Mouse (Mus musculus) right cerebral cortex, postnatal 10 days (tissue): ENCODE results near the gene Fhad1.

Experiments
- DNase-seq, 2 experiments: peaks; one replicate each; pipeline ENCODE4 v3.0.0; 2021; ENCODE audit warnings: low spot score in 2 of 2

Fhad1 gene

DNA sequence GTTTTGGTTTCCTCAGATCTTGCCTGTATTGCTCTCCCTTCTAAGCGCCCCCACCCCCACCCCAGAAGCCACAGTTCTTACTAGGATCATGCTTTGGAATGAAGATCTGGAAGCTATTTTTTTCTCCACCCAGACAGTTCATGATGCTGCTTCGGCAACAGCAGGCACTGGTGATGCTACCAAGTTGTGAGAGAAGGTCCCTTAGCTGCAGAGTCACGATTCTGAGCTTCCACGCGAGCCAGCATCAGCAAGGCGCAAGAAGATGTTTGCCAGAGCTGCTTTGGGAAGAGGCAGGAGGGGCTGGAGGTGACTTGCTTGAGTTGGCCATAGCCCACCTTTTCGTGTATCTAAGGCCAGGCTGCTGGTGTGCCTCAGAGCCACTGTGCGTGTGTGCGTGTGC is 129.4 kb downstream of the Fhad1 start:
- DNase-seq: peak; percentile 52 to 70

DNA sequence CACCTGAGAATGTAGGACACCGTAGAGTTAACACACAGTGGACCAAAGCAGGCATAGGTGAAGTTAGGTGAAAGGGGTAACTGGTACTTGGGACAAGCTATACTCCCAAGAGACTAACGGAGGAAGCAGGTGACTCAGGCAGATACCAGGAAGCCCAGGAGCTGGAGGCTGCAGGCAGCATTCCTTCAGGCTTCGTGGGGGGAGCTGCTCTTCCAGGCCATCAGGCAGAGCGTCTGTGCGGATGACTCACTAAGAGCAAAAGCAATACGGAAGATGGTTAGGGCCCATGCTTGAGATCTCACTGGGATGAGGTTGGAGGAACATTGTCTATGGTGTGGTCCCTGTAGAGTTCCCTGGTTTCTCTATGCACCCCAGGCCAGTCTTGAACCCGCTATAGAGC is 132.0 kb downstream of the Fhad1 start:
- no peak for DNase-seq

DNA sequence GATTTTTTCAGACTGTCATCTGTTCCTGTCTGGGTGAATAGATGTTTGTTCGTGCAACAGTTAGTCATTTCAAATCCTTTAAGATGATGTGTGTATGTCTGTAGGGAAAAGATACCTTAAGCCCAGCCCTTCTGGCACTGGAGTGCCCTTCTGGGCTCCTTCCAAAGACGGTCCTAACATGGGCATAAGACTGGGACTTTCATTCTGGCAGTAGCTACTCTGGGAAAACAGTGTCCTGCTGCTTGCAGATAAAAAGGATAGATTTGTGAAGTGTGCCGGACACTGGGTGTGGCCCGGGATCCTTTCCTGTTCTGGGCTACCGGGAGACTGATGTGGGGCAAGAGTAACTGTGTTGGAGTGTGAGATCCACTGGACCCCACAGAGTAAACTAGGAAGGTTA is 132.9 kb downstream of the Fhad1 start:
- no peak for DNase-seq

DNA sequence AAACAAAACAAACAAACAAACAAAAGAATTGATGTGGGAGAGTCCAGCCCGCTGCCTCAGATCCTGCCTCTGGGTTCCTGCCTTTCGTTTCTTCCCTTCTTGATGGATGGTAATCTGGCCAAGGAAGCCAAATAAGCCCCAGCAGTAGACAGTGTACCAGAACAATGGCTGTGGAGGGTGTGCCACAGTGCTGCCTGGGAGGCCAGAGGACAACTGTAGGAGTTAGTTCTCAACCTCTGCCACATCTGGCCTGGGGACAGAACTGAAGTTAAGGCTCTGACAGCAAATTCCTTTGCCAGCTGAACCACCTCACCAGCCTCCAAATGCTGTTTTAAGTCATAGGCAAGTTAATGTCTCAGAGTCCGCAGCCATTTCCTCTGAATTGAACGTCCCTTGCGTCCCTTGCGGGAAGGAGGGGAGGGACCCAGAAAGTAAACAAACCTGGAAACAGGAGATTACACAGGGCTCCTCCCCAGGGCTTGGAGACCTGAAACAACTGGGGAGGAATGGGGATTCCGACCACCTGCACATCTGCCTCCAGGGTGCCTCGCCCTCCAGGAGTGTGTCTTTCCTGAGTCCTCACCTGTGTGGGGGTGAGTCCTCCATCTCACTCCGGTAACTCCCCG is 133.5 kb downstream of the Fhad1 start:
- no peak for DNase-seq

DNA sequence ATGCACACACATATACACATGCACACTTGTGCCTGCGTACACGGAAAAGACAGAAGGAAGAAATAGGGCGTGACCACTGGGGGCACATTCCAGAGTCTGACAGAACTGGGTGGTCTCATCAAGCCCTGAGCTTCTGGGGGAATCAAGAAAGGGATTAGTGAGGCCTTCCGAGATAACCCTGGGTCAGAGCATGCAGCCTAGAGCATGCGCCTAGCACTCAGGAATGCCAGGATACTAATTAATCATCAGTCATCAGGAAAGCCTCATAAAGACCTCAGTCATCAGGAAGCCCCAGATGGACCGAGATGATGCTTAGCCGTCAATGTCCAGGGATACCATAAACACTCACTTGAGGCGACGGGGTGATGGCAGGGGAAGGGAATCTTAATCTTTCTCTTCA is 135.0 kb downstream of the Fhad1 start:
- no peak for DNase-seq

DNA sequence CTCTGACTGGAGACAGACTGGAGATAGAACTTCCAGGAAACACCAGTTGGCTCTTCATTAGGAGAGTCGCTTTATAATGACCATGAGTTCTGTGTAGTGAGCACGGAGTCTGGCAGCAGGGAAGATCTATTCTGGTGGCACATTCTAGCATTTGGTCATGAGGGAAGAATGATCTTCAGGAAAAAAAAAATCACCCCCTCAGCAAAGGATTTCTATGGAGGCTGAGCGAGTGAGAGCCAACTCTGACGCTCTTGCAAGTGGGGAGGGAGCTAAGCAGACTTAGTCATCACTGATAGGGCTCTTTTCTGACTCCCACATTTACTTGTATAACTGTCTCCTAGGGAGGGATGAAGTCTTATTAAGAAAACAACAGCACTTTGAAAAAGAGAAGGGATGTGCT is 135.8 kb downstream of the Fhad1 start:
- peak in 1 of 2 experiments; percentile 39 for DNase-seq

DNA sequence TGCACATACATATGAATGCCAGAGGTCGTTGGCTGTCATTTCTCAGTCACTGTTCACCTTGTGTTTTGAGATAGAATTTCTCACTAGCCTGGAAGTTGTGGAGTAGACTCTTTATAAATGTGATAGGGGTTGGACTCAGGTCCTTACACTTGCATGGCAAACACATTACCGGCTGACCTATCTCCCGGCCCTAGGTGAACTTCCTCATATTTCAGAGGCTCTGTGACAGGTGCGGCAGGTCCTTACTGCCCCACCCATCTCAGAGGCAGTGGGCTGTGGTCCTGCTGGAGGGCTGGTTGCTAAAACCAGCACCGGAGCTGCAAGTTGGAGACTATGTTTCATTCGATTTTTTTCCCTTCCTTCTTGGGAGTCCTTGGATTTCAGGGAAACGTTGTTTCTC is 136.3 kb downstream of the Fhad1 start:
- no peak for DNase-seq

DNA sequence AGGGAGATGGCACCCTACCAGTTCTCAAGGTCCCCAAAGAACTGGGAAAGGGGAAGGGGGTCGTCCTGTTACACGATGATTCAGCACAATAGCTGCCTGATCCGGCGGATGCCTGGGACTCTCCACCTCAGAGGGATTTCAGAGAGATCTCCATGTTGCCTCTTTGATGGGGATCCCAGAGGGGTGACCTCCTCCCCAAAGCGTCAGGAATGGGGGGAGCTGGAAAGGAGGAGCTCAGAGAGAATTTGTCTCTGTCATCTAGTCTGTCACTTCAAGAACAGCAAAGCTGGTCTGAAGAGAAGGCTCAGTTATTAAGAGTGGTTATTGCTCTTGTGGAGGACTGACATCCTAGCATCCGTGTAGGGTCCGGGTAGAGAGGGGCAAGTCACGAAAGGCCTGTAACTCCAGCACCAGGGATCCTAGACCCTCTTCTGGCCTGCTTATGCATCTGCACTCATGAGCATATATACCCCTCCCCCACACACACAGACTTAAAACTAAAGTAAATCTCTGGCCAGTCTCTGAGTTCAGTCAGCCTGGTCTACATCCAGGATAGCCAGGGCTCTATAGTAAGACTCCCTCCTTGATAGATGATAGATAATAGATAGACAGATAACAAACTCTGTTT is 139.3 kb downstream of the Fhad1 start:
- no peak for DNase-seq

DNA sequence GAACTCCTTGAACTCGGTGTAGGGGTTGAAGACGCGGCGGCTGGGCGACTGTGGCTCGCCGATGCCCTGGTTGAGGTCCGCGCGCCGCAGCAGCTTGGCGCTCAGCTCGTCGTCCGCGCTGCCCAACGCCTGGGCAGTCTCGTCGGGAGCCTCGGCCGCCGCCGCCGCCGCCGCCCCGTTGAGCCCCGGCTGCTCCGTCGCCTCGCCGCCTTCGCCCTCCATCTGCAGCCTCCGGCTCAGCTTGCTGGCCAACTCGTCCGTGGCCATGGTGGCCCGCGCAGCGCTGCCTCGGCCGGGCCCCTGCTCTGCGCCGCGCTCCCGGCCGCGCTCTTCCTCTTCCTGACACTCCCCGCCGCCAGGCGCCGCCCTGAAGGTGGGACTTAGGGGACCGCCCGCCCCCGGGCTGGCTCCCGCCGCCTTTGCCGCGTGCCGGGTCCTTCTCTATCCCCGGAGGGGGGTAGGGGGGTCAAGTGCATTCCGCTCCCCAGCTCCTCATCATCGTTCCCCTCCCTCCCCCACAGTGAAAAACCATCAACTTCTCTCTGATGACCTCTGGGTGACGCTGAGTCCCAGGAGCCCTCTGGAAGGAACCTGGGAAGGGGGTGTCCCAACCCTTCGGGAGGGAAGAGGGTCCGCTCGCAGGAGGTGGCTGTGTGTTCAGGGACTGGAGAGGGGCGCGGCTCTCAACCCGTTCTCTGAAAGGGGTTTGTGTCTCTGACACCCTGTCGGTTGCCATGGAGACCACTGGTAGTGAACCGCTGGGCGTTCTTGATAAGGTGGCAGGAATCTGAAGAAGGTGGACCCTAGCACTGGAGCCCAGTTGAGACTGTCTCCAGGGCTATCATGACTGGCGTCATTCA is 140.1 kb downstream of the Fhad1 start, which contains the start of gene Efhd2:
Gene Efhd2 (minus strand): TSS at position 320 of the 860 bp plus-strand sequence.
- DNase-seq: peak; percentile 86 to 88

DNA sequence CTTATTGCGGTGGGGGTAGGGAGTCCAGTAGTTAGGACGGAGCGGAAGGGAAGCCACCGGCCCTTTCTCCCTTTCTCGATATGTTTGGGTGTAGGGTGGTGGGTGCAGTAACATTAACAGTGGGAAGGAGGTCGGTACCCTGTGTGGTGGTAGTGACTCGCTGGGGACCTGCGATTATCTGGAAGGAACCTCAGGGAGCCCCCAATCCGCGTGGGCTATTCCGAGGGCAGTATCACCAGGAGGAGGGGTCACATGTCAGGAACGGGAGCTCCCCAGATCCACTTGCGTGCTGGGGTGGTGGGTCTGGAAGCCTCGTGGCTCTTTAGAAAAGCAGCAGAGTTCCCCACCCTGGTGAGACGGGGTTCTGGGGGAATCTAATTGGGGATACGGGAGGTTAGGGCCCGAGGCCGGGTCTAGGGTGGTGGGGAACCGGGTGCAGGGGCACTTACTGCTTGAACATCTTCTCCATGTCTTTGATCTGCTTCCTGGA is 140.7 kb downstream of the Fhad1 start:
- DNase-seq: no peak

DNA sequence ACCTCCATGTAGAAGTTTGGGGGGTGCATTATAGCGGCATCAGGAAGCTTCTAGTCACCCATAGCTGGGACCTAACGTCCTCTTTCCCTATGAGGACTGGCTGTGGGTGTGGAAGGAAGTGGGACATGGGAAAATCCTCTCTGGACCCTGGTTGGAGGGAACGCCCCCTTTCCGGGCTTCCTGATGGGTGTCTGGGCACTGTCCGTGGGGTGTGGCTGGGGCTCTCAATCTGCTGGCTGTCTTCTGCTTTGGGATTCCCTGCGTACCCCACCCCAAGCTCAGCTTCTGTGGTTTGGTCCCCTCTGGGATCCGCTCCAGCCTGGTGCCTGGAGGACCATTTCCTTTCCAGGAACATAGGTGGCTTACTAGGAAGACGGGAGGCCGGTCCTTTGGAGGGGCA is 141.9 kb downstream of the Fhad1 start:
- peak in 1 of 2 experiments; percentile 35 for DNase-seq

DNA sequence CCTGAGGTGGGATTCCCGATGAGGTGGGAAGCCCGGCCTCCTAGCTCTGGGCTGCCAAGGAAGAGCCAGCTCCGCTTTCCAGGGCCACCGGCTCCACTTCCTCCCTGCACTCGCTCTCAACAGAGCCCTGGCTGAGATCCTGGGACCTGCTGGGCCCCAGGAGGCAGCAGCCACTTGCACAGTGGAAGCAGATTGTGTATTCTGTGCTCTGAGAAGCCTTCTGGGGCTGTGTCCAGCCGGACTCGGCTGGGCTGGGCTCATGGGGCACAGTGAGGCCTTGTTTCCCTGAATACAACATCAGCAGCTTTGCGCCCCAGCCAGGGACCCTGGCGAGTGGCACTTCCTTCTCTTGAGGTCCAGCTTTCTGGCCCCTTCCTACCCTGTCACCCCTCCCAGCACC is 143.0 kb downstream of the Fhad1 start:
- DNase-seq: peak; percentile 87 to 89

DNA sequence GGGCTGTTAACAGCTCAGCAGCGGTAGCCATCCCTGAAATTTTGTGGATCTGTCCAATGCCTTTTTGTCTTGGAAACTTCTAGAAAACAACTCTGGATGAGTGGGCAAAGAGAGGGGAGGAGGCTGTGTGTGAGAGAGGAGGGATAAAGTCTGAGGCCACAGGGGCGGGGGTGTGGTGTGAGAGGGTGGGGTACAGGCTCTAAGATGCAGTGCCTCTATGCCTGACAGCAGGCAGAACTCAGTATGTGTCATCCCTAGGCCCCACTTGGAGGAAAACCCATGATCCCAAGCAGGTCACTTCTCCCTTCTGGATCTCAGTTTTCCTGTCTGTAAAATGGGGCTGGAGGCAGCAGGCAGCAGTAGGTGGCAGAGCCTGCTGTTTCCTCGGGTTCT is 143.6 kb downstream of the Fhad1 start:
- DNase-seq: peak in 1 of 2 experiments; percentile 16

DNA sequence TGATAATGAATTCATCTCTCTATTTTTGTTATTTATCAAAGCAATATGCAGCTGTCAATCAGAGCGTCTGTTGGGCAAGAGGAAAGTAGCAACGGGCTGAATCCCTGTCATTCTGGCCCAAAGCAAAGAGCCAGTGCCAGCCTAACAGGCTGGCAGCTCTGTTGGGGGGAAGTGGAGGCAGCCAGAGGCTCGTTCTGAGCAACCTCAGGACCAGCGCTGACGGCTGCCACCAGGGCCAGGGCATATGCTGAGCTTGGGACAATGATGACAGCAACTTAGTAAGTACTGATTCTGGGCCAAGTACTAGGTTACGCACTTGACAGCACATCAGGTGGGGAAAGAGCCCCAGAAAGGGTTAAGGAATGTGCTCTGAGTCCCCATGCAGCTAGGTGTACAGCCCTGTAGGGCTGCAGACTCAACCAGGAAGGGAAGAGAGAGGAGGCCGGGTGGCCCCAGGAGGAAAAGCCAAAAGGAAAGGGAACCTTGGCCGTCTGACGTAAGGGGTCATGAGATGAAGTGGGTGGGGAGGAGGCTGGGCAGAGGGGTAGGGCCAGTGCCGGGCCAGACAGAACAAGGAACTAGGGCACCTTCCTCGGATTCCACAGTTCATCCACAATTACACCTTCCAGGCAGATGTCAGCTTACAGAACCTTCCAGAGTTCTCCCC is 144.1 kb downstream of the Fhad1 start:
- DNase-seq: peak; percentile 35 to 42

DNA sequence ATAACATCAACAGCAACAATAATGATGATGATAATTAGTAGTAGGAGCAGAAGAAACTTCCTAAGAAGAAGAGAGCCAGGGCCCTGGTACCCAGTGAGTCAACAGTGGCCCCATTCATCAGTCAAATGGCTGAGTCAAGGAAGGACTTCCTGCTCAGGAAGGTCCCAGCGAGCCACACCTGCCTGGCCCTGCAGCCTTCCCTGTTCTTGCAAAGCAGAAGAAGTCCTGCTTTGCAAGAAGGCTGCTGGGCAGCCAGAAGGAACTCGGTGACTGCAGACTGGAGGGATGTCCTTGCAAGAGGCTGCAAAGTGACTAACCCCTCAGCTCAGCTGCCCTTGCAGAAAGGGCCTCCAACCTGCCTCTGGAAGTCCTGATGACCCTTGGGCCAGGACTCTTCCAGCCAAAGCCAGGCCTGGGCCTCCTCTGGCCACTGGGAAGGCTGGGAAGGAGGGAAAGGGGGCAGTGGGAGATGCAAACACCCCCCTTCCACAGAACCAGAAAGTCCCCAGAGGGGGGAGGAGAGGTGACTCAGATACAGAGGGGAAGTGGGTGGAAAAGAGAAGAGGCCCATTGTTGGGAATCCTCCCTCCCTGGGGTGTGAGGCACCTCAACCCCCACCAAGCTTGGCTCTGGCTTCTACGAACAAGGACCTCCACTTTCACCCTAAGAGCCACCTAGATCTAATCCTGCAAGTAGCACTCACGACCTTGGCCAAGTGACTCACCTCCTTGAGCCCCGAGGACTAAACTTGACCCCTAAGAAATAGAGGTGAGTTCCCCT is 145.3 kb downstream of the Fhad1 start:
- DNase-seq: no peak

DNA sequence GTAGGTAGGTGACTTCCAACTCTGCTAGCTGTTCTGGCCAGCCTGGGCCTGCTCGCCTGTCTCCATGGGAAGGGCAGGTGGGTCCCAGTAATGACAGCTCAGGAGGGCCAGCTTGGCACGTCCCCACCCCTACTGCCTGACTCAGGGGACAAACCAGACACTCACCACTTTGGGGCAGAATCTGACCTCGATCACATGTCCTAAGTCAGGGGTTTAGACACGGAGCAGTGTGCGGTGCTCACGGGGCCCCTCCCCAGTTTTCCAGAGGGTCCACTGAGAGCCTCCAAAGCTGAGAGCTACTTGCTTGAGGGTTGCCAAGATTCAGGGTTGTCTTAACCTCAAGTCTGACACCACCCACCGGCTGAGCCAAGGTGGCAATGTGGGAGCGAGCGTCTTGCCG is 146.8 kb downstream of the Fhad1 start:
- no peak for DNase-seq

DNA sequence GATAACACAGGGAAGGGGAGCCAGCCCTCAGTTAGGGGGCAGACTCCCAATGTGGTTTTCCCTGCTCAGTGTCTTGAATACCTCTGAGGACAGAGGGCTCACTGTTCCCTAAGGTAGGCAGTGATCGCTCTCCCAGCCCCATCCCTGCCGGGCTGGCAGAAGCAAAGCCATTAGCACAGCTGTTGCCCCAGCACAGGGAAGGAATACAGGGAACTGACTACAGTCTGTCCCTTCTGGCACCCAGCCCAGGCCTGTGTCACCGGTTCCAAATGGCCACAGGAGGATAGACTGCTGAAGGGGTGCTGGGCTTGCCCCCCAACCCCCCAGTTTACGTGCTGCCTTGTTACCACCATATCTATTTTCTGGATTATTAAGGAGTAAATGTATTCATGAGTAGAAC is 147.4 kb downstream of the Fhad1 start:
- DNase-seq: peak; percentile 86 to 88

DNA sequence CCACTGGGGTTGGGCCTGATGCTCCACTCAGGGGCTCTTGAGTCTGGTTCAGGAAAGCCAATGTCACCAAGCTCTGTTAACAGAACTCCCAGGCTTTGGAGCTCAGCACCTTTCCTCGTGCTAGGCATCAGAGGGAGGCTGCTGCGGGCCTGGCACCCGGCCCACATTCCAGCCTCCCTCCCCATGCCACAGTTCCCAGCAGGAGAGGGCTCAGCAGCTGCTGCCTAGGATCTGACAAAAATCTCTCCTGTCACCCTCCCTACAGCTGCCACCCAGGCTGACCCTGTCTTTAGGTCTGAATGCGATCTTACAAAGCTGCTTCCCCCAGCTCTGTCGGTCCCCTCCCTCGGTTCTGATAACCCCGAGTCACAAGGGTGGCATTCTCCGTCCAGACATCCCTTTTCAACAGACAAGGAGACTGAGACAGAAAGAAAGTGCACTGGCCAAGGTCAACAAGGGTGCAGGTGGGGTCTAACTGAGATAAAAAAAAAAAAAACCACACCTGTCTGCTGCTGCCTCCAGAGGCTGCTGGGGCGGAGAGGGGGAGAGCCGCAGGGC is 147.9 kb downstream of the Fhad1 start:
- DNase-seq: peak in 1 of 2 experiments; percentile 62

DNA sequence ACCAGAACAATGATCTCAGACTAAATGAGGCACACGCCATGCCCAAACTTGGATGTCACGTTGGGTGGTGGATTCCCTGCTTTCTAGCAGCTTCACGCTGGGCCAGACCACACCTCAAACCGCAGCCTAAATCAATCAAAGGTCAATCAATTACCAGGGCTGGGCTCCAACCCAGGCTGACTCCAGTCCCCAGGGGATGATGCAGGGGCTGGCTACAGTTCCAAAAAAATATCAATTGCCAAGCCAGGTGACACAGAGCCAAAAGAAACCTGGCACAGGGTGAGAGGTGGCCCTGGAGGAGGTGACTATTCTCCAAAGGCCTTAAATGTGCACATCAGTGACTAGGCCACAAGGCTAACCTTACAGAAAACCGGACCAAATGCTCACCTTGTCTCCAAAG is 149.3 kb downstream of the Fhad1 start:
- peak in 1 of 2 experiments; percentile 25 for DNase-seq

DNA sequence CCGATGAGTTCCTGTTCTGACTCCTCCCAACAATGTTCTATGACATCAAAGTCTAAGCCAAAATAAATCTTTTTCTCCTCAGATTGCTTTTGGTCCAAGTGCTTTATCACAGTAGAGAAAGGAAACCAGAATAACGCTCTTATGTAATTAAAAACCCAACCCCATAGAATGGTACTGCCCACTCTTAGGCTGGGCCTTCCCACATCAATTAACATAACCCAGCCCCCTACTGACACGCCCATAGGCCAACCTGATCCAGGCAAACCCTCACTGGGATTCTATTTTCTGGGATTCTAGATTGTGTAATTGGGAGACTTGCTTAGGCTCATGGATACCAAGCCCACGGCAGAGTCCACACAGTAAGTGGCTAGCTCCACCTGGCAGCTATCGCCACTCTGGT is 149.9 kb downstream of the Fhad1 start:
- DNase-seq: no peak

DNA sequence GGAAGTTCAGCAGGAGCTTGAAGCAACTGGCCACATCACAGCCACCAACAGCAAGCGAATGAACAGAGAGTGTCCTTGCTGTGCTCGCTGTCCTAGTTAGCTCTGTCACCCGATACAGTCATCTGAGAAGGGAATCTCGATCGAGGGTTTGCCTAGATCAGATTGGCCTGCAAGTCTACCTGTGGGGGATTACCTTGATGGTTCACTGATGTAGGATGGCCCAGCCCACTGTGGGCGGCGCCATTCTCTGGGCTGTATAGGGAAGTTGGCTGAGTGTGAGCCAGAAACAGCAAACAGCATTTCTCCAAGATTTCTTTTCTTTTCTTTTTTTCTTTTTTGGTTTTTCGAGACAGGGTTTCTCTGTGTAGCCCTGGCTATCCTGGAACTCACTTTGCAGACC is 150.4 kb downstream of the Fhad1 start:
- DNase-seq: no peak
